Mouse (Mus musculus) olfactory bulb, adult 2 months (tissue): ENCODE results near the gene Olfml2b. TPM values are rescaled to one million over a fixed set of nuclear protein-coding genes. Genes with fewer than 3 reads are reported as not detected.

Experiments
- H3K27ac ChIP-seq: fragments of 200-500 bp; 2 replicates; pipeline ENCODE4 v1.5.1; 2012; ENCODE audit warnings: low read depth, low read length; ENCODE audit not compliant: insufficient read depth
- H3K4me1 ChIP-seq: fragments of 200-500 bp; 2 replicates; pipeline ENCODE4 v1.6.1; 2012; ENCODE audit warnings: low read length; ENCODE audit not compliant: control insufficient read depth, insufficient read depth
- H3K4me3 ChIP-seq: fragments of 200-500 bp; 2 replicates; pipeline ENCODE4 v1.5.1; 2012; ENCODE audit warnings: mild to moderate bottlenecking, low read depth, low read length, moderate library complexity; ENCODE audit not compliant: insufficient read depth
- CTCF ChIP-seq: fragments of 200-500 bp; IDR thresholded peaks from 2 replicates; pipeline ENCODE4 v1.5.1; 2012; ENCODE audit warnings: low read depth, mild to moderate bottlenecking, low read length, moderate library complexity; ENCODE audit not compliant: insufficient read depth
- POLR2A ChIP-seq: fragments of 200-500 bp; IDR thresholded peaks from 2 replicates; pipeline ENCODE4 v1.6.1; 2012; ENCODE audit warnings: mild to moderate bottlenecking, low read depth, low read length, moderate library complexity; ENCODE audit not compliant: insufficient read depth
- WGBS: fragments of 180-500 bp; shearing (Covaris S2); methylation state at CpG from one replicate; pipeline ENCODE4 v1.1.7; 2018; 5-methylcytosine and 5-hydroxymethylcytosine counted together
- polyA plus RNA-seq: library from polyadenylated mRNA; stranded (reverse); fragments of >200 nt; gene quantifications from 2 replicates; pipeline ENCODE4 v1.2.4, GENCODE M21; 2012; ENCODE audit warnings: low replicate concordance; ENCODE audit not compliant: missing spikeins, insufficient read depth, insufficient read length

The Olfml2b gene
- polyA plus RNA-seq, 1 experiment, result not detected

- Histone ChIP-seq H3K27ac (no peak overlapping the region), H3K4me1 (no peaks in the 10 kb centered on the region), H3K4me3 (no peak overlapping the region)
- 96% methylated on average over 3 of the region's 3 CpGs for WGBS
- no peak for TF ChIP-seq POLR2A
- TF ChIP-seq CTCF, result no peak
These were observed 32.7 kb upstream of the Olfml2b start for GRCm38 (mm10) chr1:170611631-170612030.

DNA sequence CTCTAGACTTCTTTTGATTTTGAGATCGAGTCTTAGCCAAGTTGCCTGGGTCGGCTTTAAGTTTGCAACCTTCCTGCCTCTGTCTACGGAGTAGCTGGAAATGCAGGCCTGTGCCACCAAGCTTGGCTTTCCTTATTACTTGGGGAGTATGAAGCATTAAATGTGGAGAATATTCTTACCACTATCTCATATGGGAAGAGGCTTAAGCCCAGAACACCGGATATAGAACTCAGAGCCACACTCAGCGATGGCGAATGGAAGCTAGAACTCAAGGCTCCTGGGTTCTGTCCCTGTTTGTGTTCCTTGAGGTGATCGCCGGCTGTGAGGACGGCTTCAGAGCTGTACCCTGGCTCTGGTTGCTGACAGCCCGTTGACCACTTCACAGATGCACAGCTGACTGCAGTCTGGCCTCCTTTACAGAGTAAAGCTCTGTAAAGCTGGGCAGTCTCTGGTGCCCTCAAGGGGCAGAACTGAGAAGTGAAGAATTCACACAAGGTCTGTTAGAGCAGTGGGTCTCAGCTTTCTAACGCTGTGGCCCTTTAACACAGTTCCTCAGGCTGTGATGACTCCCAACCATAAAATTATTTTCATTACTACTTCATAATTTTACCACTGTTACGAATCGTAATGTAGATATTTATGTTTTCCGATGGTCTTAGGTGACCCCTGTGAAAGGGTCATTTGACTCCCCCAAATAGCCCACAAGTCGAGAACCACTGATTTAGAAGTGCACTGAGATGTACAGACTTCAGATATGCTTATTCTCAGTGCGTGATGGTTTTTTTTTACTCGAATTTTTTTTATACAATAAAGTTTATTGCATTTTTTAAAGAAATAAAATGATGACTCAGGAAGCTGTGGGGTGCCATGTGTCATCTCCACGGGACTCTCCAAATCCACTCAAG lies 31.1 kb upstream of the Olfml2b start:
- no peak overlapping the region for H3K4me3 ChIP-seq
- no peak overlapping the region for H3K27ac ChIP-seq
- WGBS, result 53% methylated on average over 18 of the region's 18 CpGs
- TF ChIP-seq POLR2A (no peak), CTCF (peak; percentile 51; the same call in 1 of the 2 replicates)
- no peaks in the 10 kb centered on the region for H3K4me1 ChIP-seq

GRCm38 (mm10) chr1:170619686-170620374 lies 24.5 kb upstream of the Olfml2b start:
- H3K27ac ChIP-seq, result no peak overlapping the region
- H3K4me3 ChIP-seq, result no peak overlapping the region
- H3K4me1 ChIP-seq, result no peaks in the 10 kb centered on the region
- TF ChIP-seq CTCF, result no peak
- TF ChIP-seq POLR2A, result no peak
- 90% methylated on average over 2 of the region's 2 CpGs for WGBS

DNA sequence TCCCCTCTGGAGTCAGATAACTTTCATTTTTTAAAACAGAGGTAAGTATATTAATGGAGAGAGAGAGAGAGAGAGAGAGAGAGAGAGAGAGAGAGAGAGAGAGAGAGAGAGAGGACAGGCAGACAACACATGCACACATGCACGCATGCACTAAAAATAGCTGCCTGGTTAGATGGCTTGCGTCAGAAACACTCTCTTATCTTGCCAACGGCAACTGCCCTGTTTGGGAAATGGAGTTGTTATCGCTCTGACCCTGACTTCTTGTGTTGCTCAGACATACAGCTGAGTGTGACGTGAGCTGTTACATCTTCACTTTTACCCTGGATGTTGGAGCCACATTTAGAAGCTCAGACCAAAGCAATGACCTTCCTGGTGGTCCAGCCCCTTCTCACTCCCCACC lies 21.4 kb upstream of the Olfml2b start:
- no peak overlapping the region for H3K4me3 ChIP-seq
- no peaks in the 10 kb centered on the region for H3K4me1 ChIP-seq
- TF ChIP-seq CTCF (no peak), POLR2A (no peak)
- no peak overlapping the region for H3K27ac ChIP-seq
- WGBS, result 52% methylated on average over 5 of the region's 5 CpGs

DNA sequence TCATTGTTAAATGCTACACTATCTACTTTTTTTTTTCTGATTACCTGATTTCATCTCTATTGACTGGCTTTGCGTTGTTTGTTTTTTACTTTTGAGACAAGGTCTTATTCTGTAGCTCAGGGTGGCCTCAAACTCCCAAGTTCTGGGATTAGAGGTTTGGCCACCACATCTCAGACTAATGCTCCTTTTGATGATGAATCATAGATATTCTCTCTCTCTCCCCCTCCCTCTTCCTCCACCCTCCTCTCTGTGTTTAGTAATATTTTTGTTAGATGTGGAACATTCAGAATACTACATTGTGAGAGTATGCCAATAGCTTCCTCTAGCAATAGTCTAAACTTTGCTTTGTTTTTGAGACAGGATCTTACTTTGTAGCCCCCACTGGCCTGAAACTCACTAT lies 20.9 kb upstream of the Olfml2b start:
- Histone ChIP-seq H3K4me1 (no peaks in the 10 kb centered on the region), H3K4me3 (no peak overlapping the region), H3K27ac (no peak overlapping the region)
- TF ChIP-seq CTCF, result no peak
- TF ChIP-seq POLR2A, result no peak
- WGBS, result 98% methylated on average over 1 of the region's 1 CpGs

GRCm38 (mm10) chr1:170630489-170630888 lies 13.8 kb upstream of the Olfml2b start:
- Histone ChIP-seq H3K4me3 (no peak overlapping the region), H3K4me1 (no peaks in the 10 kb centered on the region), H3K27ac (no peak overlapping the region)
- TF ChIP-seq CTCF (no peak), POLR2A (no peak)
- 81% methylated on average over 4 of the region's 4 CpGs for WGBS

GRCm38 (mm10) chr1:170631571-170631970 lies 12.8 kb upstream of the Olfml2b start:
- Histone ChIP-seq H3K4me1 (no peaks in the 10 kb centered on the region), H3K27ac (no peak overlapping the region), H3K4me3 (no peak overlapping the region)
- WGBS, result 96% methylated on average over 5 of the region's 5 CpGs
- TF ChIP-seq CTCF (no peak), POLR2A (no peak)

DNA sequence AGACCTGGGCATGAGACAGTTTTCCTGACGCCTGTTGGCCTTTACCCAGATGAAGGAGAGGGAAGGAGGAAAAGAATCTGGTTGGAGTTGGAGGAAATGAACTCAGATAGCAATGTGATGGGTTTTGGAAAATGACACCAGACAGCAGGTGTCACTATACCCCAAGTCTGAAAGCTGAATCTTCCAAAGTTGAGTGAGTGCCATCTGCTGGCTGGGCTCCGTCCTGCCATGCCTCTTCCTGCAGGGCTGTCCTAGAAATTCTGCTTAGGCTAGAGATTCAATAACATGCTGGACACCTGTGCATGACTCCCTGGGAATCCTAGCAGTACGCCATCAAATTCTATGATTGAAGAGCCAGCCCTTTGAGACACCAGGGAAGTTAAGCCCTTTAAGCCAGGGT lies 11.9 kb upstream of the Olfml2b start:
- WGBS, result 17% methylated on average over 3 of the region's 3 CpGs
- Histone ChIP-seq H3K27ac (no peak overlapping the region), H3K4me3 (no peak overlapping the region), H3K4me1 (no peaks in the 10 kb centered on the region)
- no peak for TF ChIP-seq POLR2A
- peak; percentile 78 for TF ChIP-seq CTCF

DNA sequence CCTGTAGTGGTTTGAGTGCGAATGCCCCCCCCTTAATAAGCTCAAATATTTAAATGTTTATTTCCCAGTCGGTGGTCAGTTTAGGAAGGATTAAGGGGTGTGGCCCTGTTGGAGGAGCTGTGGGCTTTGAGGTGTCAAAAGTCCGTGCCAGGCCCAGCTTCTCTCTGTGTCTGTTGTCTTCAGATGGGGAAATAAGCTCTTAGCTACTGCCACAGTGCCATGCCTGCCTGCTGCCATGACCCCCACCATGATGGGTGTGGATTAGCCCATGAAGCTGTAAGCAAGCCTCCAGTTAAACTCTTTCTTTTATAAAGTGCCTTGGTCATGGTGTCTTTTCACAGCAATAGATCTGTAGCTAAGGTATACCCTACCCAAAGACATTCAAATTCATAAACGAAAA lies 11.5 kb upstream of the Olfml2b start:
- Histone ChIP-seq H3K4me3 (no peak overlapping the region), H3K27ac (no peak overlapping the region), H3K4me1 (no peaks in the 10 kb centered on the region)
- WGBS, result 76% methylated on average over 4 of the region's 4 CpGs
- TF ChIP-seq POLR2A (no peak), CTCF (no peak)
